ENCODE assay signal across 24 mouse cellular contexts in genomic region chr11:96087981-96088380, GRCm38 (mm10). TPM values are rescaled to one million over a fixed set of nuclear protein-coding genes. Genes with fewer than 3 reads are reported as not detected.
"Had no signal": no experiment of that assay in that cellular context is flagged by ENCODE, and none has a peak within 500 bp of the region (broad histone marks: within the 10 kb centered on the region; RNA-seq: fewer than 3 reads in every experiment).

No protein-coding gene starts in this region.

- H3K27me3 ChIP-seq: midbrain, embryonic 12.5 days had no signal

- H3K36me3 ChIP-seq: midbrain, embryonic 12.5 days; neural tube, embryonic 12.5 days had no signal

- H3K4me3 ChIP-seq: megakaryocyte, embryonic 14.5 days; midbrain, embryonic 12.5 days; neural tube, embryonic 12.5 days had no signal

- H3K4me1 ChIP-seq: megakaryocyte, embryonic 14.5 days; midbrain, embryonic 12.5 days; neural tube, embryonic 12.5 days had no signal

- H3K27ac ChIP-seq: macrophage; midbrain, embryonic 12.5 days; neural tube, embryonic 12.5 days had no signal

- DNase-seq: lung, adult 18-20 months; lung, embryonic 14.5 days; lung, postnatal 10 days; midbrain, embryonic 14.5 days; retina, postnatal 1 day; right cerebral cortex, adult 18-20 months; right cerebral cortex, postnatal 25 days; right cerebral cortex, postnatal 4 days; spleen, adult 18-20 months; thymus, adult 18-20 months; thymus, postnatal 14 days; thymus, postnatal 36 days had no signal

- H3K9me3 ChIP-seq: neural tube, embryonic 12.5 days had no signal

- H3K4me2 ChIP-seq: lung, embryonic 14.5 days; midbrain, embryonic 12.5 days; neural tube, embryonic 12.5 days had no signal

- H3K9ac ChIP-seq: lung, embryonic 14.5 days; midbrain, embryonic 12.5 days; neural tube, embryonic 12.5 days had no signal

RNA-seq across cellular contexts. Expression of gene Calcoco2, which starts 23.8 kb away (rescaled TPM):
- total RNA-seq: megakaryocyte progenitor cell, adult 5-6 weeks; midbrain, postnatal 0 days; monocyte, adult 5-6 weeks; neutrophil, adult 5-6 weeks had no signal
- polyA plus RNA-seq: liver, embryonic 16.5 days; lung, embryonic 14.5 days; macrophage; midbrain, embryonic 12.5 days; midbrain, embryonic 14.5 days; midbrain, postnatal 0 days; neural tube, embryonic 12.5 days; neural tube, embryonic 14.5 days; small intestine, adult 2 months; stomach, embryonic 14.5 days had no signal

RNA-seq across cellular contexts. Expression of gene Ttll6, which starts 45.6 kb away (rescaled TPM):
- total RNA-seq: megakaryocyte progenitor cell, adult 5-6 weeks; monocyte, adult 5-6 weeks; neutrophil, adult 5-6 weeks had no signal
- polyA plus RNA-seq: liver, embryonic 16.5 days; macrophage; midbrain, embryonic 12.5 days; midbrain, embryonic 14.5 days; neural tube, embryonic 12.5 days; small intestine, adult 2 months had no signal
